Mouse (Mus musculus): Measurements from ENCODE around the gene Cul5.

The Cul5 gene

DNA sequence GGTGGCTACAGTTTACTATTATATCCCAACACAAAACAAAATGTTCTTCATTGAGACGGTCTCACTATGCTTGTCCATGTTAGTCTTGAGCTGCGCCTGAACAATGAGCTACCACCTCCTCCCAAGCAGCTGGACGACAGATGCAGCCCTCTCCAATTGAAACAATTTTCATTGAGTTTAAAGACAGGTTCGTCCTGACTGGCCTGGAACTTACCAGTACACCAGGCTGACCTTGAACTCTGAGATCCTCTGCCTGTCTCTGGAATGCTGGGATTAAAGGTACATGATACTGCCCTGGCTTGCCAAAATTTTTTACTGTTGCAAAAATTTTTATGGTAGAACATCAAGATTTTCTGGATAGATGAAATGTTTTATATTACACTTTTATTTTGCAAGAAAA, 55.5 kb downstream of the Cul5 start:
- H3K27me3 ChIP-seq (ENCODE audit: insufficient read depth, low read length) = peaks cover 11% of the 10 kb centered on the region
- no peaks in the 10 kb centered on the region; the same call in 1 of the 2 replicates for H3K4me1 ChIP-seq (replicated peaks; ENCODE audit: low read depth, low read length)
- no peaks in the 10 kb centered on the region for H3K9me3 ChIP-seq (ENCODE audit: low read length)
- no peak overlapping the region for H3K4me3 ChIP-seq (replicated peaks; ENCODE audit: low read length)
- TF ChIP-seq CTCF (conservative IDR thresholded peaks at IDR 0.05; ENCODE audit: low read length) = no peak
- TF ChIP-seq POU5F1 (IDR thresholded peaks at IDR 0.05; ENCODE audit: borderline replicate concordance, low read length) = no peak
- no peak for TF ChIP-seq NANOG (IDR thresholded peaks at IDR 0.05; ENCODE audit: borderline replicate concordance, low read length)
- H3K36me3 ChIP-seq (ENCODE audit: insufficient read depth, low read length) = peaks cover 53% of the 10 kb centered on the region

DNA sequence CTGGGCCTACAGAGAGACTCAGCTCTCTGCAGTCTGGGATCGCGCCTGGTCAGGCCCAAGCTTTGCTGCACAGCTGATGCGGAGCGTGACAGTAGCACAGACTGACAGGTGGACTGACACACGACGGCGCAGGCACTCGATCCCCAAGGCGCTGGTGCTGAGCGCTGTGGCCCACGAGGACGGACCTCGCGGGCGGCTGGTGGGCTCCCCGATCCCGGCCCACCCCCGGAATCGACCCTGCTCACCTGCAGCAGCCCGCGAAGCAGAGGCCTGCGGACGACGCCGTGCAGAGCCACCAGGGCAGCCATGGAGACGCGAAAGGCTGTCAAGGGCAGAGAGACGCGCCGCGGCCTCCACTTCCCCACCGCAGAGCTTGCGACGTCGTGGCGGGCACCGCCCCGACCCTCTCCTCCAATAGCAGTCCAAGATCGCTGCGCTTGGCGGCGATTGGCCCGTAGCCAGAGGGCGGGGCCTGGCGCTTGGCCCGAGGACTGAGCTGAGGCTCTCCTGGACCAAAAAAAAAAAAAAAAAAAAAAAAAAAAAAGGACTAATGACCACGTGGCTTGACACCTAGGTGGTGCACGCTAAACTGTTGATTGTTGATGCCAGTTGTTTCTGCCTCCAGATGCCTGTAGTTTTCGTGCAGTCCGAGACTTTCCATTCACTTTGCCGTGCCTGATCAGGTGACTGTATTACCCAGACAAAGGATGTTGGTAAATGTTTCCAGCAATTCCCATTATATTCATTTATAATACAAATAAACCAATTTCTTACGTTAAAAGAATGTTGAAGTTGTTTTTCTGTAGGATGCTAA, 59.6 kb downstream of the Cul5 start, which contains the start of gene Acat1:
Gene Acat1 (minus strand): TSS at position 415 of the 814 bp plus-strand sequence.
- Histone ChIP-seq H3K9me3 (ENCODE audit: low read length) (no peaks in the 10 kb centered on the region), H3K27me3 (ENCODE audit: insufficient read depth, low read length) (peaks cover 21% of the 10 kb centered on the region), H3K36me3 (ENCODE audit: insufficient read depth, low read length) (peaks cover 18% of the 10 kb centered on the region), H3K4me1 (replicated peaks; ENCODE audit: low read depth, low read length) (no peaks in the 10 kb centered on the region; the same call in 1 of the 2 replicates), H3K4me3 (replicated peaks; ENCODE audit: low read length) (peak within 1 kb of the TSS; percentile 79)
- TF ChIP-seq NANOG (IDR thresholded peaks at IDR 0.05; ENCODE audit: borderline replicate concordance, low read length) = no peak
- no peak for TF ChIP-seq POU5F1 (IDR thresholded peaks at IDR 0.05; ENCODE audit: borderline replicate concordance, low read length)
- TF ChIP-seq CTCF (conservative IDR thresholded peaks at IDR 0.05; ENCODE audit: low read length) = no peak

DNA sequence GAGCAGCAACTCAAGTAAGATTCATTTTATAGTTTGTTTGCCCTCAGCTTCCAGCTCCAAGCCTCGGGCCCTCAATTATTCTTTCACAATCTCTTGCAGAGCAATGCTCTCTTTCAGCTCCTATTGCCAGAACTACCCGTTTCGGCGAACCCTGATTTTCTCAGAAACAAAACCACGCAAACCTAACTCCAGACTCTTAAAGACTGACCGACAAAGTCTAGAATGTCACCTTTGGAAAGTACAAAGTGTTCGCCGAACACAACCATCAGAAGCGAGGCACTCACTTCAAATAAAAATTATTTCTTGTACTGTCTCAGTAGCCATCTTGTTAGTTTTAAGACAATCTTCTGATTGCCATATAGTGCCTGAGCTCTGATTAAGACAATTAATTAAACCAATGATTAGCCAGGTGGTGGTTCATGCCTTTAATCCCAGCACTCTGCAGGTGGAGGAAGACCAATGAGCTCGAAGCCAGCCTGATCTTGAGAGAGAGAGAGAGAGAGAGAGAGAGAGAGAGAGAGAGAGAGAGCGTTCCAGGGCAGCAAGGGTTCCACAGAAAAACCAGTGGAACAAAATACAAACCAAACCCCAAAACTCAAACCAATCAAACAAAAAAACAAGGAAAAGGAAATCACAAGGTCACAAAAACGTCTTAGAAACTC, 60.4 kb downstream of the Cul5 start:
- Histone ChIP-seq H3K4me1 (replicated peaks; ENCODE audit: low read depth, low read length) (no peaks in the 10 kb centered on the region; the same call in 1 of the 2 replicates), H3K27me3 (ENCODE audit: insufficient read depth, low read length) (peaks cover 21% of the 10 kb centered on the region), H3K9me3 (ENCODE audit: low read length) (no peaks in the 10 kb centered on the region), H3K36me3 (ENCODE audit: insufficient read depth, low read length) (peaks cover 12% of the 10 kb centered on the region; the same call in 1 of the 2 replicates), H3K4me3 (replicated peaks; ENCODE audit: low read length) (peak overlapping the region; percentile 79)
- TF ChIP-seq POU5F1 (IDR thresholded peaks at IDR 0.05; ENCODE audit: borderline replicate concordance, low read length) = no peak
- no peak for TF ChIP-seq NANOG (IDR thresholded peaks at IDR 0.05; ENCODE audit: borderline replicate concordance, low read length)
- TF ChIP-seq CTCF (conservative IDR thresholded peaks at IDR 0.05; ENCODE audit: low read length) = no peak

- peaks cover 21% of the 10 kb centered on the region for H3K27me3 ChIP-seq (ENCODE audit: insufficient read depth, low read length)
- no peaks in the 10 kb centered on the region; the same call in 1 of the 2 replicates for H3K4me1 ChIP-seq (replicated peaks; ENCODE audit: low read depth, low read length)
- no peak for TF ChIP-seq NANOG (IDR thresholded peaks at IDR 0.05; ENCODE audit: borderline replicate concordance, low read length)
- no peak for TF ChIP-seq POU5F1 (IDR thresholded peaks at IDR 0.05; ENCODE audit: borderline replicate concordance, low read length)
- TF ChIP-seq CTCF (conservative IDR thresholded peaks at IDR 0.05; ENCODE audit: low read length) = no peak
- H3K9me3 ChIP-seq (ENCODE audit: low read length) = no peaks in the 10 kb centered on the region
- no peaks in the 10 kb centered on the region for H3K36me3 ChIP-seq (ENCODE audit: insufficient read depth, low read length)
- no peak overlapping the region for H3K4me3 ChIP-seq (replicated peaks; ENCODE audit: low read length)
These were observed 62.0 kb downstream of the Cul5 start for GRCm38 (mm10) chr9:53607816-53608215.

- TF ChIP-seq NANOG (IDR thresholded peaks at IDR 0.05; ENCODE audit: borderline replicate concordance, low read length) (no peak), POU5F1 (IDR thresholded peaks at IDR 0.05; ENCODE audit: borderline replicate concordance, low read length) (no peak), CTCF (conservative IDR thresholded peaks at IDR 0.05; ENCODE audit: low read length) (no peak)
- H3K36me3 ChIP-seq (ENCODE audit: insufficient read depth, low read length) = no peaks in the 10 kb centered on the region
- H3K9me3 ChIP-seq (ENCODE audit: low read length) = no peaks in the 10 kb centered on the region
- H3K4me3 ChIP-seq (replicated peaks; ENCODE audit: low read length) = no peak overlapping the region
- H3K4me1 ChIP-seq (replicated peaks; ENCODE audit: low read depth, low read length) = no peaks in the 10 kb centered on the region; the same call in 1 of the 2 replicates
- H3K27me3 ChIP-seq (ENCODE audit: insufficient read depth, low read length) = peaks cover 21% of the 10 kb centered on the region
These were observed 62.6 kb downstream of the Cul5 start for GRCm38 (mm10) chr9:53607192-53607591.

DNA sequence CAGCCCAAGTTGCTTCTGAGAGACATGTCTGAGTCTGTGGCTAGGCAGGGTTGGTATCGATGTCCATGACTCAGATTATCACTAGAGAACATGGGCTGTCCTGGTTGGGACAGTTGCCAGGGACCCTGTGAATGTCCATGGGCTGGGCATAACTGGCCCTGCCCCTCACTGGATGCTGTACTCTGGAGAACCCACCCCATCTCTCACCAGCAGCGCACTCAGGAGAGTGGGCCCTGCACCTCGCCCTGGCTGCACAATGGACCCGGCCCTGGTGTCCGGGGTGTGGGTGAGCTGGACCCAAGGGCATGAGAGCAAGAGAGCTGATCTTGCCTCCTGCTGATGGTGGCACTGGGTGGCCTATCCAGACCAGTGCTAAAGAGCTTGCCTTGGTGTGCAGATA, 64.9 kb downstream of the Cul5 start:
- H3K9me3 ChIP-seq (ENCODE audit: low read length) = no peaks in the 10 kb centered on the region
- no peaks in the 10 kb centered on the region for H3K36me3 ChIP-seq (ENCODE audit: insufficient read depth, low read length)
- H3K4me1 ChIP-seq (replicated peaks; ENCODE audit: low read depth, low read length) = no peaks in the 10 kb centered on the region; the same call in 1 of the 2 replicates
- H3K4me3 ChIP-seq (replicated peaks; ENCODE audit: low read length) = no peak overlapping the region
- H3K27me3 ChIP-seq (ENCODE audit: insufficient read depth, low read length) = peaks cover 17% of the 10 kb centered on the region
- TF ChIP-seq CTCF (conservative IDR thresholded peaks at IDR 0.05; ENCODE audit: low read length) = no peak
- no peak for TF ChIP-seq NANOG (IDR thresholded peaks at IDR 0.05; ENCODE audit: borderline replicate concordance, low read length)
- TF ChIP-seq POU5F1 (IDR thresholded peaks at IDR 0.05; ENCODE audit: borderline replicate concordance, low read length) = no peak

- TF ChIP-seq CTCF (conservative IDR thresholded peaks at IDR 0.05; ENCODE audit: low read length) = no peak
- no peak for TF ChIP-seq POU5F1 (IDR thresholded peaks at IDR 0.05; ENCODE audit: borderline replicate concordance, low read length)
- TF ChIP-seq NANOG (IDR thresholded peaks at IDR 0.05; ENCODE audit: borderline replicate concordance, low read length) = no peak
These were observed 66.0 kb downstream of the Cul5 start for GRCm38 (mm10) chr9:53603849-53604248.

GRCm38 (mm10) chr9:53603384-53603783, 66.4 kb downstream of the Cul5 start:
- Histone ChIP-seq H3K4me1 (replicated peaks; ENCODE audit: low read depth, low read length) (peaks cover 10% of the 10 kb centered on the region), H3K4me3 (replicated peaks; ENCODE audit: low read length) (no peak overlapping the region), H3K9me3 (ENCODE audit: low read length) (no peaks in the 10 kb centered on the region), H3K27me3 (ENCODE audit: insufficient read depth, low read length) (peaks cover 2% of the 10 kb centered on the region; the same call in 1 of the 2 replicates), H3K36me3 (ENCODE audit: insufficient read depth, low read length) (no peaks in the 10 kb centered on the region)
- TF ChIP-seq NANOG (IDR thresholded peaks at IDR 0.05; ENCODE audit: borderline replicate concordance, low read length) = no peak

More at GRCm38 (mm10) chr9:53603849-53604248, 66.0 kb downstream of the Cul5 start:
- Histone ChIP-seq H3K4me1 (replicated peaks; ENCODE audit: low read depth, low read length) (peaks cover 6% of the 10 kb centered on the region), H3K9me3 (ENCODE audit: low read length) (no peaks in the 10 kb centered on the region), H3K36me3 (ENCODE audit: insufficient read depth, low read length) (no peaks in the 10 kb centered on the region), H3K27me3 (ENCODE audit: insufficient read depth, low read length) (peaks cover 6% of the 10 kb centered on the region), H3K4me3 (replicated peaks; ENCODE audit: low read length) (no peak overlapping the region)

Measured in E14TG2a.4 (cell line).